In genomic region chr12:4916994-4917804, GRCm38 (mm10) we compare ENCODE assay signal across 8 mouse cellular contexts. TPM values are rescaled to one million over a fixed set of nuclear protein-coding genes. Genes with fewer than 3 reads are reported as not detected.
DNase-seq lines count a peak whose midpoint lies in the region; ATAC-seq and TF ChIP-seq lines count a peak whose summit lies in the region.

Atad2b (plus strand) TSS chr12:4917353.

- peak within 1 kb of the TSS; percentile 100 for H3K9ac ChIP-seq in hindbrain, postnatal 0 days (replicated peaks; ENCODE audit: low read length)

- H3K4me2 ChIP-seq in hindbrain, postnatal 0 days (ENCODE audit: low read depth, low read length) = peak within 1 kb of the TSS; percentile 58

- no peaks in the 10 kb centered on the region for H3K9me3 ChIP-seq in hindbrain, postnatal 0 days (ENCODE audit: low read length)

- peak within 1 kb of the TSS; percentile 99 for H3K27ac ChIP-seq in gastrocnemius, adult 2 months
- H3K27ac ChIP-seq in hindbrain, postnatal 0 days = peak within 1 kb of the TSS; percentile 98
- H3K27ac ChIP-seq in left cerebral cortex, adult 2 months = peak within 1 kb of the TSS; percentile 98

- H3K27me3 ChIP-seq in hindbrain, postnatal 0 days (ENCODE audit: insufficient read depth, low read length) = no peaks in the 10 kb centered on the region

- intact Hi-C loops in gastrocnemius, adult 2 months (cut with DNase I) = loop anchor here (5.0 kb wide), 2 partner anchors 40 to 75 kb away; partner anchors contain the start of genes Fkbp1b and Wdcp
- intact Hi-C loops in left cerebral cortex, adult 2 months (cut with DNase I) = loop anchor here (2.0 kb wide), 1 partner anchor 100 kb away; the partner anchor contains the start of gene Sf3b6

- DNase-seq in WW6 (ENCODE audit: low read depth, low spot score) = peak; percentile 89
- peak; percentile 94 to 98 for DNase-seq in cerebellum, postnatal 4 days (ENCODE audit: low spot score in 2 of 2)
- DNase-seq in gastrocnemius, adult 2 months = peak; percentile 99
- DNase-seq in hindbrain, postnatal 0 days (ENCODE audit: low spot score) = peak; percentile 98
- DNase-seq in left cerebral cortex, adult 2 months (ENCODE audit: extremely low spot score in 1 of 2, low spot score in 2 of 2) = peak; percentile 98 to 99
- DNase-seq in right cerebral cortex, adult 2 months (ENCODE audit: low spot score in 2 of 2) = peak; percentile 96 to 97
- peak; percentile 97 for DNase-seq in urinary bladder, postnatal 14 days (ENCODE audit: low spot score)

- WGBS in hindbrain, postnatal 0 days = under 1% methylated on average over 83 of the region's 89 CpGs

- peaks cover 6% of the 10 kb centered on the region; the same call in 1 of the 2 replicates for H3K4me1 ChIP-seq in hindbrain, postnatal 0 days (ENCODE audit: insufficient read depth, low read length)

- ATAC-seq in hindbrain, postnatal 0 days = peak; percentile 98
- ATAC-seq in megakaryocyte, adult 5-6 weeks (ENCODE audit: poor library complexity, severe bottlenecking) = peak; percentile 88

- H3K36me3 ChIP-seq in hindbrain, postnatal 0 days (ENCODE audit: insufficient read depth, low read length) = no peaks in the 10 kb centered on the region

- peak within 1 kb of the TSS; percentile 96 for H3K4me3 ChIP-seq in gastrocnemius, adult 2 months
- peak within 1 kb of the TSS; percentile 99 for H3K4me3 ChIP-seq in hindbrain, postnatal 0 days (ENCODE audit: low read length)
- peak within 1 kb of the TSS; percentile 74 for H3K4me3 ChIP-seq in left cerebral cortex, adult 2 months

- peak; percentile 100 for TF ChIP-seq CTCF in gastrocnemius, adult 2 months (IDR thresholded peaks at IDR 0.05)
- peak; percentile 78 for TF ChIP-seq CTCF in hindbrain, postnatal 0 days (IDR thresholded peaks at IDR 0.05; ENCODE audit: low read depth)
- peak; percentile 98 for TF ChIP-seq CTCF in left cerebral cortex, adult 2 months (IDR thresholded peaks at IDR 0.05)

RNA-seq across cellular contexts. Expression of gene Atad2b, which starts in this region (rescaled TPM):
- total RNA-seq in gastrocnemius, adult 2 months (2021) = 10 to 100 TPM; 15.0 to 16.6 TPM
- 25.0 and 30.5 TPM in 2 replicates for total RNA-seq in hindbrain, postnatal 0 days (2014; rRNA removed)
- 8.4 and 8.8 TPM in 2 replicates for polyA plus RNA-seq in hindbrain, postnatal 0 days (2015; fragmentation: Nextera tagmentation; extraction: Ambion mirVana)
- 10 to 100 TPM; 32.6 to 37.9 TPM for total RNA-seq in left cerebral cortex, adult 2 months (2021)
- 79.0 and 90.2 TPM in 2 replicates for total RNA-seq in megakaryocyte, adult 5-6 weeks (2015)
- 56.8 and 63.5 TPM in 2 replicates for total RNA-seq in megakaryocyte, adult 5-6 weeks (2017)

Comparison
In these comparisons a context has a peak if more than half of its experiments do, and no peak if none do; other contexts are left out.
1. Peak in every context shown above with its lines: DNase-seq, ATAC-seq, H3K4me3 ChIP-seq and H3K27ac ChIP-seq.